Mouse (Mus musculus) CH12.LX (cell line): ENCODE measurements around the gene Dqx1. TPM values are rescaled to one million over a fixed set of nuclear protein-coding genes. Genes with fewer than 3 reads are reported as not detected.
A peak's percentile ranks its signal among the peaks of the same experiment; 100 is the strongest.

Source experiments
- DNase-seq: peaks from one replicate; pipeline ENCODE4 v3.0.0-alpha.2; 2013; ENCODE audit errors: extremely low read depth
- H3K27ac ChIP-seq: 2 replicates; pipeline ENCODE4 v1.5.1; 2012; ENCODE audit warnings: low read depth, mild to moderate bottlenecking, control low read depth, moderate library complexity; ENCODE audit not compliant: insufficient read depth
- H3K27me3 ChIP-seq: replicated peaks from 2 replicates; pipeline ENCODE3; 2012; ENCODE audit warnings: inconsistent platforms
- H3K36me3 ChIP-seq, 2 experiments: replicated peaks in 1 of 2; 2 replicates each; pipeline versions ENCODE3 to v1.6.1; 2012; ENCODE audit warnings: inconsistent platforms in 1 of 2, low read length in 1 of 2, mild to moderate bottlenecking in 1 of 2, mixed read lengths in 1 of 2, moderate library complexity in 1 of 2; ENCODE audit not compliant: control insufficient read depth in 1 of 2, insufficient read depth in 1 of 2
- H3K4me1 ChIP-seq, 2 experiments: 2 replicates each; pipeline ENCODE4 v1.6.1; 2012; ENCODE audit warnings: inconsistent platforms in 1 of 2, moderate library complexity in 1 of 2; ENCODE audit not compliant: insufficient read depth in 2 of 2, control insufficient read depth in 1 of 2
- H3K4me2 ChIP-seq: 2 replicates; pipeline ENCODE4 v1.6.1; 2012; ENCODE audit warnings: low read depth, mild to moderate bottlenecking, control low read depth; ENCODE audit not compliant: poor library complexity, insufficient read depth, severe bottlenecking
- H3K4me3 ChIP-seq, 3 experiments: fragments of 150-350 bp in 1 of 3; sonication (generic) in 1 of 3; replicated peaks in 1 of 3; 2 replicates each; pipeline versions ENCODE3 to v1.5.1; 2011 to 2012; ENCODE audit warnings: low read depth in 2 of 3, low read length in 2 of 3, mild to moderate bottlenecking in 2 of 3, moderate library complexity in 2 of 3, control low read depth in 1 of 3, improper control_type of control experiment in 1 of 3, inconsistent platforms in 1 of 3, mixed read lengths in 1 of 3; ENCODE audit not compliant: poor library complexity in 1 of 3
- H3K79me2 ChIP-seq: replicated peaks from 2 replicates; pipeline ENCODE4 v1.6.1; 2012; ENCODE audit warnings: mild to moderate bottlenecking, moderate library complexity; ENCODE audit not compliant: control insufficient read depth, poor library complexity, insufficient read depth, severe bottlenecking; ENCODE audit errors: extremely low read depth
- H3K9ac ChIP-seq: 2 replicates; pipeline ENCODE4 v1.6.1; 2012; ENCODE audit warnings: low read depth, mild to moderate bottlenecking, control low read depth, moderate library complexity; ENCODE audit not compliant: insufficient read depth
- H3K9me3 ChIP-seq: replicated peaks from 2 replicates; pipeline ENCODE3; 2012; ENCODE audit warnings: low read length, inconsistent platforms, mixed read lengths
- BHLHE40 ChIP-seq: IDR thresholded peaks from 2 replicates; pipeline ENCODE4 v1.6.1; 2011; ENCODE audit warnings: mild to moderate bottlenecking, low read depth, low read length, improper control_type of control experiment
- CHD2 ChIP-seq: IDR thresholded peaks from 2 replicates; pipeline ENCODE4 v1.6.1; 2011; ENCODE audit warnings: low read length, improper control_type of control experiment
- CTCF ChIP-seq, 2 experiments: IDR thresholded peaks in 1 of 2; conservative IDR thresholded peaks in 1 of 2; 2 replicates each; pipeline ENCODE4 v1.5.1; 2011 to 2012; ENCODE audit warnings: low read depth in 2 of 2, low read length in 2 of 2, improper control_type of control experiment in 1 of 2, inconsistent platforms in 1 of 2, mild to moderate bottlenecking in 1 of 2, moderate library complexity in 1 of 2
- E2F4 ChIP-seq: IDR thresholded peaks from 2 replicates; pipeline ENCODE4 v1.6.1; 2011; ENCODE audit warnings: low read depth, low read length, improper control_type of control experiment; ENCODE audit not compliant: insufficient replicate concordance
- EP300 ChIP-seq: IDR thresholded peaks from 2 replicates; pipeline ENCODE4 v1.6.1; 2011; ENCODE audit warnings: low read length, improper control_type of control experiment
- ETS1 ChIP-seq: conservative IDR thresholded peaks from 2 replicates; pipeline ENCODE4 v1.6.1; 2012; ENCODE audit warnings: low read depth, mild to moderate bottlenecking, inconsistent platforms, low read length, improper control_type of control experiment, moderate library complexity
- HCFC1 ChIP-seq: IDR thresholded peaks from 2 replicates; pipeline ENCODE4 v1.6.1; 2012; ENCODE audit warnings: low read depth, mild to moderate bottlenecking, inconsistent platforms, low read length, improper control_type of control experiment
- JUN ChIP-seq: IDR thresholded peaks from 2 replicates; pipeline ENCODE4 v1.6.1; 2011; ENCODE audit warnings: low read depth, mild to moderate bottlenecking, low read length, improper control_type of control experiment, moderate library complexity; ENCODE audit not compliant: insufficient read depth
- KAT2A ChIP-seq: IDR thresholded peaks from 2 replicates; pipeline ENCODE4 v1.6.1; 2012; ENCODE audit warnings: low read length, improper control_type of control experiment, inconsistent platforms; ENCODE audit not compliant: insufficient replicate concordance
- MAFK ChIP-seq: IDR thresholded peaks from 2 replicates; pipeline ENCODE4 v1.6.1; 2011; ENCODE audit warnings: low read length, improper control_type of control experiment; ENCODE audit not compliant: insufficient replicate concordance
- MAX ChIP-seq: IDR thresholded peaks from 2 replicates; pipeline ENCODE4 v1.6.1; 2011; ENCODE audit warnings: low read length, improper control_type of control experiment
- MAZ ChIP-seq: IDR thresholded peaks from 2 replicates; pipeline ENCODE4 v1.6.1; 2012; ENCODE audit warnings: low read depth, mild to moderate bottlenecking, inconsistent platforms, low read length, improper control_type of control experiment, moderate library complexity
- MEF2A ChIP-seq: IDR thresholded peaks from 2 replicates; pipeline ENCODE4 v1.6.1; 2014; ENCODE audit warnings: low read depth, mild to moderate bottlenecking, inconsistent platforms, low read length, improper control_type of control experiment, borderline replicate concordance
- MXI1 ChIP-seq: IDR thresholded peaks from 2 replicates; pipeline ENCODE4 v1.6.1; 2011; ENCODE audit warnings: mild to moderate bottlenecking, low read depth, low read length, improper control_type of control experiment
- MYC ChIP-seq: IDR thresholded peaks from 2 replicates; pipeline ENCODE4 v1.6.1; 2011; ENCODE audit warnings: low read depth, mild to moderate bottlenecking, improper control_type of control experiment, low read length
- NELFE ChIP-seq: IDR thresholded peaks from 2 replicates; pipeline ENCODE4 v1.6.1; 2011; ENCODE audit warnings: low read depth, low read length, improper control_type of control experiment
- POLR2A ChIP-seq: IDR thresholded peaks from 2 replicates; pipeline ENCODE4 v1.6.1; 2011; ENCODE audit warnings: low read depth, mild to moderate bottlenecking, improper control_type of control experiment, low read length
- POLR2AphosphoS2 ChIP-seq: IDR thresholded peaks from 2 replicates; pipeline ENCODE4 v1.6.1; 2011; ENCODE audit warnings: low read depth, low read length, improper control_type of control experiment
- RAD21 ChIP-seq: IDR thresholded peaks from 2 replicates; pipeline ENCODE4 v1.6.1; 2011; ENCODE audit warnings: low read depth, mild to moderate bottlenecking, low read length, improper control_type of control experiment, moderate library complexity
- RCOR1 ChIP-seq: conservative IDR thresholded peaks from 2 replicates; pipeline ENCODE4 v1.6.1; 2012; ENCODE audit warnings: low read depth, mild to moderate bottlenecking, inconsistent platforms, low read length, improper control_type of control experiment
- SIN3A ChIP-seq: IDR thresholded peaks from 2 replicates; pipeline ENCODE4 v1.6.1; 2012; ENCODE audit warnings: low read length, improper control_type of control experiment, inconsistent platforms
- SMC3 ChIP-seq: IDR thresholded peaks from 2 replicates; pipeline ENCODE4 v1.6.1; 2011; ENCODE audit warnings: low read depth, low read length, improper control_type of control experiment
- TCF12 ChIP-seq: IDR thresholded peaks from 2 replicates; pipeline ENCODE4 v1.6.1; 2014; ENCODE audit warnings: low read depth, mild to moderate bottlenecking, inconsistent platforms, low read length, improper control_type of control experiment
- USF1 ChIP-seq: IDR thresholded peaks from 2 replicates; pipeline ENCODE4 v1.6.1; 2014; ENCODE audit warnings: low read depth, mild to moderate bottlenecking, inconsistent platforms, low read length, improper control_type of control experiment
- USF2 ChIP-seq: conservative IDR thresholded peaks from 2 replicates; pipeline ENCODE4 v1.6.1; 2011; ENCODE audit warnings: low read depth, low read length, improper control_type of control experiment
- ZC3H11A ChIP-seq: IDR thresholded peaks from 2 replicates; pipeline ENCODE4 v1.6.1; 2012; ENCODE audit warnings: low read depth, mild to moderate bottlenecking, inconsistent platforms, low read length, improper control_type of control experiment
- ZMIZ1 ChIP-seq: IDR thresholded peaks from 2 replicates; pipeline ENCODE4 v1.6.1; 2012; ENCODE audit warnings: low read depth, mild to moderate bottlenecking, inconsistent platforms, low read length, improper control_type of control experiment
- ZNF384 ChIP-seq: IDR thresholded peaks from 2 replicates; pipeline ENCODE4 v1.6.1; 2012; ENCODE audit warnings: low read depth, low read length, improper control_type of control experiment, inconsistent platforms
- dilution Hi-C: fragments of 300-500 bp; cut with MboI; formaldehyde crosslinking; loops from 2 replicates; pipeline ENCODE4 v1.14.3; 2020; ENCODE audit warnings: low sequenced_read_pairs; ENCODE audit not compliant: extremely low pct_unique_long_range_greater_than_20kb, extremely low pct_ligation_motif_present
- in situ Hi-C: fragments of 300-500 bp; cut with MboI; formaldehyde crosslinking; loops from 3 replicates; pipeline ENCODE4 v1.14.3; 2019; ENCODE audit warnings: low sequenced_read_pairs, low pct_ligation_motif_present, low pct_unique_long_range_greater_than_20kb, mixed read lengths
- polyA plus RNA-seq: library from polyadenylated mRNA; unstranded; fragments of >175 nt; gene quantifications from 2 replicates; pipeline ENCODE4 v1.2.1, GENCODE M21; 2012; ENCODE audit warnings: low read depth; ENCODE audit not compliant: insufficient read length
- total RNA-seq, 2 experiments: library from RNA; depleted of rRNA; stranded (reverse); fragments of 300-350 nt in 1 of 2; fragments of >200 nt in 1 of 2; gene quantifications; 2 replicates each; pipeline ENCODE4 v1.2.3; 2012 to 2014

Dqx1 gene
- total and polyA plus RNA-seq, 3 experiments: 1.3 to 2.9 (median 2.2) TPM

- no peak overlapping the region for H3K27ac ChIP-seq
- peak; percentile 88 for DNase-seq
- peak overlapping the region; percentile 77; the same call in 1 of the 2 replicates for H3K9ac ChIP-seq
- no peaks in the 10 kb centered on the region for H3K27me3 ChIP-seq
- H3K4me3 ChIP-seq: peak overlapping the region; percentile 70 to 100 (median 99)
- dilution Hi-C loops (no loop called here), in situ Hi-C loops (no loop called here)
- peaks cover 9 to 63% of the 10 kb centered on the region in 2 experiments for H3K36me3 ChIP-seq
- H3K4me2 ChIP-seq: peak overlapping the region; percentile 59
- TF ChIP-seq POLR2AphosphoS2: no peak
- no peak for TF ChIP-seq POLR2A
- peak; percentile 73 for TF ChIP-seq RAD21
- TF ChIP-seq SMC3: peak; percentile 70
- 0 out of 2 replicates have a peak, but pooled peaks have one; percentile 11 for TF ChIP-seq TCF12
- TF ChIP-seq SIN3A: peak; percentile 34; the same call in 1 of the 2 replicates
- TF ChIP-seq NELFE: 0 out of 2 replicates have a peak, but pooled peaks have one; percentile 11
- TF ChIP-seq CTCF (conservative IDR thresholded peaks at IDR 0.05 in 1 of 2, IDR thresholded peaks at IDR 0.05 in 1 of 2; ENCODE audit: low read depth in 2 of 2, low read length in 2 of 2): peak; percentile 72 to 88
- TF ChIP-seq USF1: no peak
- peak; percentile 60; the same call in 1 of the 2 replicates for TF ChIP-seq MAX
- TF ChIP-seq MXI1: no peak
- TF ChIP-seq MAZ: no peak
- no peaks in the 10 kb centered on the region for H3K9me3 ChIP-seq
- H3K4me1 ChIP-seq: peaks cover 13 to 39% of the 10 kb centered on the region in 2 experiments
- H3K79me2 ChIP-seq: peaks cover 14% of the 10 kb centered on the region
These were observed 50.1 kb downstream of the Dqx1 start for GRCm38 (mm10) chr6:83107566-83108400.

GRCm38 (mm10) chr6:83108762-83109668 lies 51.4 kb downstream of the Dqx1 start, which contains the start of gene Mrpl53:
TSS of gene Mrpl53 (plus strand) at chr6:83109040.
- Histone ChIP-seq H3K36me3 (peaks cover 9 to 52% of the 10 kb centered on the region in 2 experiments), H3K27me3 (no peaks in the 10 kb centered on the region), H3K79me2 (peaks cover 15% of the 10 kb centered on the region), H3K4me2 (peak within 1 kb of the TSS; percentile 80), H3K4me1 (peaks cover 8 to 40% of the 10 kb centered on the region in 2 experiments), H3K4me3 (peak within 1 kb of the TSS; percentile 70 to 100 (median 99)), H3K9me3 (no peaks in the 10 kb centered on the region), H3K27ac (peak within 1 kb of the TSS; percentile 83), H3K9ac (peak within 1 kb of the TSS; percentile 77)
- dilution Hi-C loops: no loop called here
- in situ Hi-C loops: no loop called here
- DNase-seq: peak; percentile 63
- TF ChIP-seq KAT2A (peak; percentile 94; the same call in 1 of the 2 replicates), MAFK (no peak), CHD2 (peak; percentile 93), RCOR1 (no peak), ZNF384 (no peak), HCFC1 (peak; percentile 95), MAX (0 out of 2 replicates have a peak, but pooled peaks have one; percentile 14), CTCF (conservative IDR thresholded peaks at IDR 0.05 in 1 of 2, IDR thresholded peaks at IDR 0.05 in 1 of 2; ENCODE audit: low read depth in 2 of 2, low read length in 2 of 2) (no peak), RAD21 (no peak), ETS1 (no peak), ZMIZ1 (peak; percentile 70; the same call in 1 of the 2 replicates), ZC3H11A (no peak), USF1 (no peak), JUN (no peak), SMC3 (no peak), E2F4 (no peak), EP300 (no peak), BHLHE40 (no peak), SIN3A (peak; percentile 73), MYC (no peak), USF2 (no peak), MEF2A (peak; percentile 45; the same call in 1 of the 2 replicates)
